Mouse (Mus musculus) forebrain, embryonic 14.5 days (tissue): ENCODE data around the gene Zfp580. TPM values are rescaled to one million over a fixed set of nuclear protein-coding genes. Genes with fewer than 3 reads are reported as not detected.

Experiments used
- ATAC-seq: fragments of 200-750 bp; cut with Nextera tagmentation; 2 replicates; pipeline ENCODE4 v1.8.0; 2017; ENCODE audit warnings: mild to moderate bottlenecking, moderate library complexity
- DNase-seq: peaks from one replicate; pipeline ENCODE4 v3.0.0-alpha.2; 2015; ENCODE audit warnings: low spot score
- H3K27ac ChIP-seq: fragments of 300-500 bp; sonication (generic); 2 replicates; pipeline ENCODE4 v1.5.1; 2014; ENCODE audit warnings: low read depth, mild to moderate bottlenecking, control low read depth, low read length, moderate library complexity
- H3K27me3 ChIP-seq: fragments of 300-500 bp; sonication (generic); replicated peaks from 2 replicates; pipeline ENCODE4 v1.6.1; 2014; ENCODE audit warnings: low read length, control low read depth, mixed read lengths; ENCODE audit not compliant: control insufficient read depth, insufficient read depth
- H3K36me3 ChIP-seq: fragments of 300-500 bp; sonication (generic); 2 replicates; pipeline ENCODE4 v1.6.1; 2014; ENCODE audit warnings: low read length, control low read depth; ENCODE audit not compliant: control insufficient read depth, insufficient read depth
- H3K4me1 ChIP-seq: fragments of 300-500 bp; sonication (generic); 2 replicates; pipeline ENCODE4 v1.6.1; 2014; ENCODE audit warnings: antibody characterized with exemption, low read length, control low read depth; ENCODE audit not compliant: control insufficient read depth, insufficient read depth
- H3K4me2 ChIP-seq: fragments of 300-500 bp; sonication (generic); 2 replicates; pipeline ENCODE4 v1.6.1; 2014; ENCODE audit warnings: mild to moderate bottlenecking, control low read depth, low read length
- H3K4me3 ChIP-seq: fragments of 300-500 bp; sonication (generic); 2 replicates; pipeline ENCODE4 v1.5.1; 2014; ENCODE audit warnings: low read depth, low read length, control low read depth
- H3K9ac ChIP-seq: fragments of 300-500 bp; sonication (generic); 2 replicates; pipeline ENCODE4 v1.6.1; 2014; ENCODE audit warnings: mild to moderate bottlenecking, low read length, control low read depth, moderate library complexity
- H3K9me3 ChIP-seq: fragments of 300-500 bp; sonication (generic); replicated peaks from 2 replicates; pipeline ENCODE4 v1.6.1; 2016; ENCODE audit warnings: low read length, control low read depth, mixed read lengths; ENCODE audit not compliant: control insufficient read depth
- WGBS: fragments of 180-500 bp; shearing (Covaris S2); extraction: QIAGEN DNeasy Blood & Tissue Kit; methylation state at CpG from one replicate; pipeline ENCODE4 v1.1.7; 2014; 5-methylcytosine and 5-hydroxymethylcytosine counted together
- polyA plus RNA-seq: library from polyadenylated mRNA; unstranded; fragments of >200 nt; fragmentation: Nextera tagmentation; extraction: Ambion mirVana; gene quantifications from 2 replicates; pipeline ENCODE4 v1.2.1, GENCODE M21; 2014

The Zfp580 gene
- polyA plus RNA-seq, 1 experiment from 2014 or later: 54.5 TPM

DNA sequence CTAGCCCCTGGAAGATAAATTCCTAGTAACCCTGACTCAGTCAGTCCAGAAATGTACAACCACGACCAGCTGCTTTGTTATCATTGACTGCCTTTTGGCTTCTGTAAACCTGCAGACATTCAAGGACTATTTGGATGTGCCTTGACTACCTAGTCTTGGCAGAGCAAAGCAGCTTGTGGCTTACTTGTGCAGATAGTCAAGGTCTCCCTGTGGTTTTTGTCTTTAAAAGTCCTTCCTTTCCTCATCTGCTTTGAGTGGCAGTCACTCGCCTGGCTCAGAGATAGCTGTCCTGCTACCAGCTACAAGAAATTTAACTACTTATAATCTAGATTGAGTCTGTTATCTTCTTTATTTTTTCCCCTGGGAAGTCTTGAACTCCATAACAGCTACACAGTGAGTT lies 6.4 kb upstream of the Zfp580 start:
- H3K9ac ChIP-seq: no peak overlapping the region
- ATAC-seq (no peak), DNase-seq (no peak)
- H3K27me3 ChIP-seq: no peaks in the 10 kb centered on the region
- H3K4me3 ChIP-seq: no peak overlapping the region
- H3K4me2 ChIP-seq: no peak overlapping the region
- WGBS: 77% methylated on average over 2 of the region's 2 CpGs
- H3K36me3 ChIP-seq: no peaks in the 10 kb centered on the region
- H3K4me1 ChIP-seq: no peaks in the 10 kb centered on the region
- H3K27ac ChIP-seq: no peak overlapping the region
- H3K9me3 ChIP-seq: no peaks in the 10 kb centered on the region

DNA sequence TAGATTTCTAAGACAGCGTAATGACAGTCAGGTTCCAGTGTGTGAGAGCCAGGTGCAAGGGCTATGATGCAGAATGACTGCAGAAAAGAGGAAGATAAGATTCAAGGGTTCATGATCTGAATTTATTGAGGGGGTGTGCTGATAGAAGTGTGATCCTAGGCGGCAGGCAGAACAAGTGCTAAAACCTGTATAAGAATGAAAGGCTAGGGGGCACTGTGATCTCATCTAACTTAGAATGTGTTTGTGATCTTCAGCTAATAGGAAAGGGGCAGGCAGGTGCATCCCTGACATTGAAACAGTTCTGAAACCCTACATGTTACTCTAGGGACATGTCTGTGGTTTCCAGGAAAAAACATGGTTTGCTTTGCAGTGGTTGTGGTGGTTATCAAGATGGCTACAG lies 5.2 kb upstream of the Zfp580 start:
- WGBS: 72% methylated on average over 2 of the region's 2 CpGs
- Histone ChIP-seq H3K27ac (no peak overlapping the region), H3K4me1 (no peaks in the 10 kb centered on the region), H3K4me3 (no peak overlapping the region), H3K27me3 (no peaks in the 10 kb centered on the region), H3K36me3 (no peaks in the 10 kb centered on the region), H3K4me2 (no peak overlapping the region), H3K9me3 (no peaks in the 10 kb centered on the region), H3K9ac (no peak overlapping the region)
- DNase-seq (no peak), ATAC-seq (no peak)

- H3K27ac ChIP-seq: no peak overlapping the region
- H3K4me1 ChIP-seq: peaks cover 4% of the 10 kb centered on the region
- no peaks in the 10 kb centered on the region for H3K27me3 ChIP-seq
- no peaks in the 10 kb centered on the region for H3K9me3 ChIP-seq
- H3K4me2 ChIP-seq: no peak overlapping the region
- no peak overlapping the region for H3K9ac ChIP-seq
- WGBS: 29% methylated on average over 2 of the region's 2 CpGs
- H3K4me3 ChIP-seq: no peak overlapping the region
- ATAC-seq: no peak
- H3K36me3 ChIP-seq: no peaks in the 10 kb centered on the region
- DNase-seq: peak; percentile 51
Measured at GRCm38 (mm10) chr7:5047313-5047712, 4.0 kb upstream of the Zfp580 start.

- H3K4me3 ChIP-seq: peak overlapping the region; percentile 78
- 9% methylated on average over 11 of the region's 12 CpGs for WGBS
- DNase-seq (no peak), ATAC-seq (no peak)
- H3K27ac ChIP-seq: no peak overlapping the region
- H3K9ac ChIP-seq: peak overlapping the region; percentile 91
- no peaks in the 10 kb centered on the region for H3K9me3 ChIP-seq
- H3K4me2 ChIP-seq: peak overlapping the region; percentile 90
- H3K4me1 ChIP-seq: peaks cover 26% of the 10 kb centered on the region
- H3K27me3 ChIP-seq: peaks cover 46% of the 10 kb centered on the region
- H3K36me3 ChIP-seq: no peaks in the 10 kb centered on the region
Measured at GRCm38 (mm10) chr7:5052438-5052837, 1.1 kb downstream of the Zfp580 start.

DNA sequence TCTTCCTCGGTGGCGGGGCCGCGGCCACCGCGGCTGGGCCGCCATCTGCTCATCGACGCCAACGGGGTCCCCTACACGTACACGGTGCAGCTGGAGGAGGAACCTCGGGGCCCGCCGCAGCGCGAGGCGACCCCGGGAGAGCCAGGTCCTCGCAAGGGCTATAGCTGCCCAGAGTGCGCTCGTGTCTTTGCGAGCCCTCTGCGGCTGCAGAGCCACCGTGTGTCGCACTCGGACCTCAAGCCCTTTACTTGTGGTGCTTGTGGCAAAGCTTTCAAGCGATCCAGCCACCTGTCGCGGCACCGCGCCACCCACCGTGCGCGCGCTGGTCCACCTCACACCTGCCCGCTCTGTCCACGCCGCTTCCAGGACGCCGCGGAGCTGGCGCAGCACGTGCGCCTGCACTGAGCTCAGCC lies 1.6 kb downstream of the Zfp580 start:
- peaks cover 26% of the 10 kb centered on the region for H3K4me1 ChIP-seq
- peak overlapping the region; percentile 90 for H3K4me2 ChIP-seq
- no peak for ATAC-seq
- WGBS: 6% methylated on average over 45 of the region's 45 CpGs
- no peak for DNase-seq
- H3K36me3 ChIP-seq: no peaks in the 10 kb centered on the region
- no peaks in the 10 kb centered on the region for H3K9me3 ChIP-seq
- no peak overlapping the region for H3K27ac ChIP-seq
- H3K4me3 ChIP-seq: peak overlapping the region; percentile 78
- H3K27me3 ChIP-seq: peaks cover 51% of the 10 kb centered on the region
- H3K9ac ChIP-seq: peak overlapping the region; percentile 91

GRCm38 (mm10) chr7:5053456-5054179 lies 2.3 kb downstream of the Zfp580 start:
- peaks cover 54% of the 10 kb centered on the region for H3K27me3 ChIP-seq
- DNase-seq: no peak
- ATAC-seq: no peak
- H3K4me3 ChIP-seq: peak overlapping the region; percentile 78
- H3K36me3 ChIP-seq: no peaks in the 10 kb centered on the region
- H3K4me1 ChIP-seq: peaks cover 26% of the 10 kb centered on the region
- H3K4me2 ChIP-seq: peak overlapping the region; percentile 90
- peak overlapping the region; percentile 91 for H3K9ac ChIP-seq
- WGBS: 10% methylated on average over 32 of the region's 32 CpGs
- no peaks in the 10 kb centered on the region for H3K9me3 ChIP-seq
- no peak overlapping the region for H3K27ac ChIP-seq

- Histone ChIP-seq H3K4me3 (peak overlapping the region; percentile 50), H3K36me3 (no peaks in the 10 kb centered on the region), H3K4me2 (peak overlapping the region; percentile 56), H3K27ac (peak overlapping the region; percentile 5; the same call in 1 of the 2 replicates), H3K4me1 (peaks cover 32% of the 10 kb centered on the region), H3K9ac (peak overlapping the region; percentile 77), H3K9me3 (no peaks in the 10 kb centered on the region), H3K27me3 (peaks cover 54% of the 10 kb centered on the region)
- DNase-seq (peak; percentile 60), ATAC-seq (no peak)
- WGBS: 5% methylated on average over 35 of the region's 55 CpGs
Measured at GRCm38 (mm10) chr7:5056651-5057263, 5.4 kb downstream of the Zfp580 start.

DNA sequence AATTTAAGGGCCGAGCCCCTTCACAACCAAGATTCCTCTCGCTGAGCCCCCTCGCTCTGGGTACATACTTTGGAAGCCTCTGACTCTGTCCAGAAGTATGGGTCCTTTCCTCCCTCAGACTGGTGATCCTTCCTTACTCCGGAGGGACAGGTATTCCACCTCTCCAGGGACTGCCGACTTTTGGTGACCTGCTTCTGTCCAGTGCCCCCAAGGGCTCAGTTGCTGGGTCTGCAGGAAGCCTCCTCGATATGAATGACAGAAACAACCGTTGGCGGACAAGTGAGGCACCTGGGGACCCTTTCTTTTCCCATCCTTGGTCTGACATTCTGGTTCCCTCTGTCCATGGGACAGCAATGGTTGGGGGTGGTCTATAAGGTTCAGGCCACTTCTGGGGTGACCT lies 6.0 kb downstream of the Zfp580 start:
- peak overlapping the region; percentile 56 for H3K4me2 ChIP-seq
- no peak for DNase-seq
- no peaks in the 10 kb centered on the region for H3K36me3 ChIP-seq
- H3K27ac ChIP-seq: no peak overlapping the region
- H3K27me3 ChIP-seq: peaks cover 54% of the 10 kb centered on the region
- ATAC-seq: no peak
- H3K9me3 ChIP-seq: no peaks in the 10 kb centered on the region
- 44% methylated on average over 8 of the region's 8 CpGs for WGBS
- peak overlapping the region; percentile 50 for H3K4me3 ChIP-seq
- H3K9ac ChIP-seq: peak overlapping the region; percentile 77
- peaks cover 27% of the 10 kb centered on the region for H3K4me1 ChIP-seq

GRCm38 (mm10) chr7:5057804-5058203 lies 6.5 kb downstream of the Zfp580 start:
- DNase-seq: no peak
- no peak for ATAC-seq
- Histone ChIP-seq H3K9me3 (no peaks in the 10 kb centered on the region), H3K4me1 (peaks cover 23% of the 10 kb centered on the region), H3K27ac (no peak overlapping the region), H3K4me2 (peak overlapping the region; percentile 56), H3K4me3 (peak overlapping the region; percentile 50), H3K27me3 (peaks cover 51% of the 10 kb centered on the region), H3K9ac (peak overlapping the region; percentile 77; the same call in 1 of the 2 replicates), H3K36me3 (no peaks in the 10 kb centered on the region)
- WGBS: 37% methylated on average over 11 of the region's 11 CpGs
